Mouse (Mus musculus) bone marrow macrophage, adult 2 months (primary cell): ENCODE data around the gene Arrdc3. TPM values are rescaled to one million over a fixed set of nuclear protein-coding genes. Genes with fewer than 3 reads are reported as not detected.

Experiments
- H3K27ac ChIP-seq: 2 replicates; pipeline ENCODE4 v1.5.1; 2012; ENCODE audit warnings: low read depth, low read length; ENCODE audit not compliant: insufficient read depth
- H3K4me1 ChIP-seq: 2 replicates; pipeline ENCODE4 v1.6.1; 2012; ENCODE audit warnings: low read length; ENCODE audit not compliant: control insufficient read depth, insufficient read depth
- H3K4me3 ChIP-seq: 2 replicates; pipeline ENCODE4 v1.5.1; 2012; ENCODE audit warnings: mild to moderate bottlenecking, low read length, moderate library complexity; ENCODE audit not compliant: insufficient read depth
- CTCF ChIP-seq: IDR thresholded peaks from 2 replicates; pipeline ENCODE4 v1.5.1; 2012; ENCODE audit warnings: low read depth, mild to moderate bottlenecking, low read length, moderate library complexity
- POLR2A ChIP-seq: IDR thresholded peaks from 2 replicates; pipeline ENCODE4 v1.6.1; 2012; ENCODE audit warnings: mild to moderate bottlenecking, low read depth, low read length, borderline replicate concordance
- polyA plus RNA-seq: library from polyadenylated mRNA; stranded (reverse); fragments of >200 nt; gene quantifications from 2 replicates; pipeline ENCODE4 v1.2.4, GENCODE M21; 2012; ENCODE audit not compliant: missing spikeins, insufficient read depth, insufficient read length

Arrdc3 gene
- 23.2 and 25.6 TPM in 2 replicates for polyA plus RNA-seq

DNA sequence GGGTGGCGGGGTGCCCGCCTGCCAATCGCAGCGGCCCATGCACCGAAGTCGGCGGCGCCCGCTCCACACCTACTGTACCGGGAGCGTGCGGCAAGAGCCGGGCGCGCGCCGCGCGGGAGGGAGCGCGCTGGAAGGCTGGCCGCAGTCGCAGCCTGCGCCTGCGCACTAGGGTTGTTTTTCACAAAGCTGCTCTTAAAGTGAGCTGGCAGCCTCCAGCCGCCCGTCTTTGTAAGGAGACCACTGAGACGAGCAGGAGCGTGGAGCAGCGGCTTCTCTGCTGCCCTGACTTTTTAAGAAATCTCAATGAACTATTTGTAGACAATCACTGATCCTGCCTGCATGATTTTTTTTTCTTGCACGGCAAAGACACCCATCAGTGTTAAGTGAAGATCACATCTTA, at the start of gene Arrdc3:
Gene Arrdc3 (plus strand): TSS at position 195 of the 400 bp plus-strand sequence.
- Histone ChIP-seq H3K4me3 (peak within 1 kb of the TSS; percentile 69), H3K27ac (peak within 1 kb of the TSS; percentile 83), H3K4me1 (peaks cover 5% of the 10 kb centered on the region; the same call in 1 of the 2 replicates)
- TF ChIP-seq CTCF (no peak), POLR2A (peak; percentile 99)

DNA sequence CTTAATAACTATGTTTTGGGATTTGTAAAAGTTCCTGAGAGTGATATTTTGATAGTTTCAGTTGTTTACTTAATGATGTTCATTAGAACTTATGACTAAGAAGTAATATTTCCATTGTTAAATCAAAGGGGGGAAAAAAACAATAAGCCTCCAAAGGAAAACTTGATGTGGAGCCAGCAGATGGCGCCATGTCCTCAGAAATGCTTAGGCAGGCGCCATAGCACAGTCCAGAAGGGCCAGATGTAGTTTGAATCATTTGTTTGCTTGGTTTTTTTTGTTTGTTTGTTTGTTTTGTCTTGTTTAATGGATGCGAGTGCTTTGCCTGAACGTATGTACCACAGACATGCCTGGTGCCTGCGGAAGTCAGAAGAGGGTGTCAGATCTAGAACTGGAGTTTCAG, 21.0 kb upstream of the Arrdc3 start:
- H3K27ac ChIP-seq: no peak overlapping the region
- TF ChIP-seq CTCF (peak; percentile 85), POLR2A (no peak)
- 0 out of 2 replicates have a peak, but pooled peaks cover 2% of the 10 kb centered on the region for H3K4me1 ChIP-seq
- no peak overlapping the region for H3K4me3 ChIP-seq

DNA sequence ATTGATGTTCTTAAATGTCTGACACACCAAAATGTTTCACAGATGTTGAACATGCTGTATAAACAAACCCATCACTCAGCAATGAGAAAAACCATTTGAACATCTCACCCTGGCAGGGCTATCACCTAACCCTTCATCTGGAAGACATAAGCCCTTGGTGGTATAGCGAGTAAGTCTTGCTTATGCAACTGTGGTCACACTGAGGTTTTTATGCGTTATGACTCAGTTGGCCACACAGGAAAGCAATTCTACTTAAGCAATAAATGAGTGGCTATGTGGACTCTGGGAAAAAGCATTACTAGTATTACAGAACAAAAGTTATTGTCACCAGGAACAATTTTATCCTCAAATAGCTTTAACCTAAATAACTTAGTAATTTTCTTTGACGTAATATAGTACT, 19.0 kb upstream of the Arrdc3 start:
- TF ChIP-seq CTCF (no peak), POLR2A (no peak)
- H3K4me3 ChIP-seq: no peak overlapping the region

DNA sequence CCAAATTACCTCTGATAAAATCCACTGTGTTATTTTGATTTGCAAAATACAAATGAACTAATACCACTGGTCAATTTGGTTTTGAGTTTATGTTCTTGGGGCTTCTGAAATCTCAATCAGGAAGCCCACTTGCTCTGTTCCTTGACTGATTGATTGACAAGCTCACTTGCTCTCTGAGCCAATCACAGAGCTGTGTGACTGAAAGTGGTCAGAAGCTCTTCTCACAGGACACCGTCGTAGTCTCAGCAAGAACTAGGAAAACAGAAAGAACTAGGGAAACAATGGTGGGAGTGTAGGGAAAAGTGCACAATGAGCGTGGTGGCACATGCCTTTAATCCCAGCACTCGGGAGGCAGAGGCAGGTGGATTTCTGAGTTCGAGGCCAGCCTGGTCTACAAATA, 8.1 kb upstream of the Arrdc3 start:
- TF ChIP-seq CTCF (no peak), POLR2A (no peak)
- H3K27ac ChIP-seq: no peak overlapping the region
- H3K4me3 ChIP-seq: no peak overlapping the region
- no peaks in the 10 kb centered on the region for H3K4me1 ChIP-seq

More for the DNA sequence above, 19.0 kb upstream of the Arrdc3 start:
- Histone ChIP-seq H3K27ac (no peak overlapping the region), H3K4me1 (0 out of 2 replicates have a peak, but pooled peaks cover 2% of the 10 kb centered on the region)

DNA sequence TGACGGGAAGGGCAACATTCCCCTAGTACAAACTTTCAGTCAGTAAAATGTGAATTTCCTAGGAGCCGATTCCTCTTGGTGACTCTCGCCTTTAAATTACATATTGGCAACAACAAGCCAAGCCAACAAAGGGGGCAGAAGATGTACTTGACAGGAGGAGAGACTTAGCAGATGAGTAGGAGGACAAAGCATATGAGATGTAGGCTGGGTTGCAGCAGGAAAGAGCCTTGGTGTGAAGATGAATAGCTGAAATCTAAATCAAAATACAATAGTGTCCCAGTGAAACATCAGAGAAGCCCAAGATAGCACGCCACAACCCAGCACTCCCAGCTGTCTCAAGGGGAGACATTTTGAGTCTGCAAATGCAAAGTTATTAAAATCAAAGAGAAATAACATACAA, 2.4 kb upstream of the Arrdc3 start:
- Histone ChIP-seq H3K4me3 (no peak overlapping the region), H3K4me1 (peaks cover 2% of the 10 kb centered on the region; the same call in 1 of the 2 replicates), H3K27ac (no peak overlapping the region)
- no peak for TF ChIP-seq CTCF
- no peak for TF ChIP-seq POLR2A

DNA sequence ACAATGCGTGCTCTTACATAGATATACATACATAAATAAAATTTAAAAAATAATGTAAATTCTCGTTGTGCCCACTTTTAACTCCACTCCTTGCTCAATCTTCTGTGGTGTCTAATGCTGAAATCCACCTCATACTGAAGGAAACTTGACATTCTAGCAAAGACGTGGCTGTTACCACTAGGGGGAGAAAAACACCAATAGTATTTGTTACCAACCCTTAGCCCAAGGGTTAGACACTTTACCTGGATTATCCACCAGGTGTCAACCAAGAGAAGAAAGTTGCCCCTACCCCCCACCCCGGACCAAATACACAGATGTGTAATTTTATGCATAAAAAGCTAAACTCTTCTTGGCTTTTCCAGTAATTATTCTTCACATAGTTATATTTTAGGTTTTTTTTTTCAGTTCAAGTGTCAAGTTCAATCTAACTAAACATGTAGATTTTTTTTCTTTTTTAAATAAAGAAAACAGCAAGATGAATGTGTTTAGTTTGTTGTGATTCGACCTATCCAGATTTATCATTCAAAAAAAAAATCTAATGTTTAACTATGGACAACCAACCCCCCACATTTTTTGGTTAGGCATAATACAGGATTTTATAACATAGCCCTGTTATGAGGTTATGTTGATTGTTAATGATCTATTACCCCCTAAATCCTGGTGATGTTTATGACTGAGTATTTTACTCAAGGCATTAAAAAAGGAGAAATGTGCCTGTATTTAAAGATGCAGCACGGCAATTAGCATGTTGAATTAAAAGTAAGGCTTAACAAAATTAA, 1.3 kb upstream of the Arrdc3 start:
- Histone ChIP-seq H3K27ac (no peak overlapping the region), H3K4me3 (no peak overlapping the region), H3K4me1 (peaks cover 4% of the 10 kb centered on the region; the same call in 1 of the 2 replicates)
- no peak for TF ChIP-seq CTCF
- no peak for TF ChIP-seq POLR2A

DNA sequence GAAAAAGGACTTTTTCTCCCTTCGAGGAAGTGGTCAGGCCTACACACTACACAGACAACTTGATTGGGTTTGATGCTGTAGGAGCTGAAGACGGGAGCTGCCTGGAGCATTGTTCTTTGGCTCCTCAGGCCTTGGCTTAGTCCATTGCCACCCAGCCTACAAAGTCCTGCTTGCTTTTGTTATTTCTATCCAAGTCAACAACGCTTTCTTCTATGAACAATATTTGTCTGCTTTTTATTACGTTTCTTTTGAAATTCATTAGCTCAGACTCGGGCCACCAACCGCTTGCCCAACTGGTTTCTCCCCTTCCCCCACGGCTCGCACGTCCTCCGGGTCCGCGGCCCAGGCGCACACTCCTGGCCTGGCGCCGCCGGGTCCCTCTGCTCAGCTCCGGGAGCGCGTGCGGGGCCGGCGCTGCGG, 458 bp upstream of the Arrdc3 start:
- TF ChIP-seq POLR2A (no peak), CTCF (no peak)
- Histone ChIP-seq H3K27ac (peak overlapping the region; percentile 83), H3K4me3 (peak overlapping the region; percentile 58), H3K4me1 (peaks cover 5% of the 10 kb centered on the region; the same call in 1 of the 2 replicates)

DNA sequence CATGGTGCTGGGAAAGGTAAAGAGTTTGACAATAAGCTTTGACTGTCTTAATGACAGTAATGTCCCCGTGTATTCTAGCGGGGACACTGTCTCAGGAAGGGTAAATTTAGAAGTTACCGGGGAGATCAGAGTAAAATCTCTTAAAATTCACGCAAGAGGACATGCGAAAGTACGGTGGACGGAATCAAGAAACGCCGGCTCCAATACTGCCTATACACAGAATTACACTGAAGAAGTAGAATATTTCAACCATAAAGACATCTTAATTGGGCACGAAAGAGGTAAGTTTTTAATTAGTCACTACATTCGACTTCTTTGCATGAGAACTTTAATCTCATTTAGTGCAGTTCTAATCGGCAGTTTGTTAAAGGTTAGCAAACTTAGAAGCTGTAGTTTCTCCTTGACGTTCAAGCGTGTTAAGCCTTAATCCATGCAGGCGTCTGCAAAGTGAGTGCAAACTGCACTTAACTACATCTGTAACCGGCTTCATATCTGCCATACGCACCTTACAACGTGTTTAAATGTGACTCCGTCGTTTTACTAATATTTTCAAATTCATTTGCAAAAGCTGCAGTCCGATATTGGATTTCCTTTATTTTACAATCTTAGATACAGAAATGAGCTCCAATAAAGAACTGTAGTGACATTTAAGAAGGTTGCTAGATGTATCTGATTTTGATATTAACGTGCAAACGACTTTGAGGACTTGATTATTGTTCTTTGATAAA, 629 bp downstream of the Arrdc3 start:
- Histone ChIP-seq H3K4me1 (peaks cover 5% of the 10 kb centered on the region; the same call in 1 of the 2 replicates), H3K4me3 (peak overlapping the region; percentile 69), H3K27ac (peak overlapping the region; percentile 83)
- TF ChIP-seq POLR2A (no peak), CTCF (no peak)

DNA sequence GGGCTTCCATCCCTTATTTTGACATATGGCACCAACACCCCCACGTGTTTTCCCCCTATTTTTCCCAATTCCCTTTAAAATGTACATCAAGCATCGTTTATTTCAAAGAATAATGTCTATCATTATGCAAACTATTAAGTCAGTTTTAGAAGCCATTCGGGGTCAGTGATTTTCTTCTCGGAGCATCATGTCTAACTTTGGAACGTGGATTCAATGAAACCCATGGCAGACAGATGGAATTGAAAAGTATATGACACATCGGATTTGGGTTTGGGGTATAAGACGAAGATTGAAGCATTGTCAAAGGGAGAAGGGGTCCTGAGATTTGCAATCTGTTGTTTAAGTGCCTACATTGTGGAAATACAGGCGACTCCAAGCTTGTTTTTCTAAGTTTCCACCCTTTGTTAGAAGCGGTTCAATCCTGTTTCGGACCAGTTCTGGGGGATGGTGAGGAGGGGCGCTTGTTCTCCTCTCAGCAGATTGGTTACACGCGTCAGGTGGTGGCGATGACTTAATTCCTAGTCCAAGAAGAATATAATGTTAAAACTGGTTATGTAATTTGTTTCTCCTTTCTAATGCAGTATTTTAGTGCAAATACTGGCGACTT, 1.3 kb downstream of the Arrdc3 start:
- peak overlapping the region; percentile 69 for H3K4me3 ChIP-seq
- H3K4me1 ChIP-seq: peaks cover 5% of the 10 kb centered on the region; the same call in 1 of the 2 replicates
- H3K27ac ChIP-seq: peak overlapping the region; percentile 63
- TF ChIP-seq CTCF (no peak), POLR2A (no peak)
